Mouse (Mus musculus) megakaryocyte, embryonic 14.5 days (primary cell): ENCODE data around the gene Nat14.
"Not testable (repeated sequence)": the region's sequence is repeated elsewhere in the genome, so short reads cannot be mapped to it uniquely, and the experiment has no call there.

ENCODE experiments used
- FLI1 ChIP-seq: IDR thresholded peaks from 2 replicates; pipeline ENCODE4 v1.6.1; 2012; ENCODE audit warnings: low read length, inconsistent platforms, mixed read lengths
- GATA1 ChIP-seq: IDR thresholded peaks from 3 replicates; pipeline ENCODE4 v1.6.1; 2012; ENCODE audit warnings: mixed read lengths, low read length, inconsistent platforms, borderline replicate concordance

DNA sequence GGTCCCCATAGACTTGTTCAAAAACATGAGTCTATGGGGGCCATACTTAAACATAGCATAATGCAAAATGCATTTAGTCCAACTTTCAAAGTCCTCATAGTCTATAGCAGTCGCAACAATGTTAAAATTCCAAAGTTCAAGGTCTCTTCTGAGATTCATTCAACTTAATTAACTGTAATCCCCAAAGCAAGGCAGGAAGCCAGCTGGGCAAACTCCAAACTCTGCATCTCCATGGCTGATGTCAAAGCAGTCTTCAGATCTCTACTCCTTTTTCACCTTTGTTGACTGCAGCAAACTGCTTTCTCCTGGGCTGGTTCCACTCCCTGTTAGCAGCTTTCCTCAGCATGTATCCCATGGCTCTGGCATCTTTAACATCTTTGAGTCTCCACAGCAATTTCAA, 42.8 kb upstream of the Nat14 start:
- TF ChIP-seq GATA1, FLI1: not testable (repeated sequence)
